Mouse (Mus musculus) heart, embryonic 14.5 days (tissue): ENCODE measurements around the gene 4930444G20Rik. TPM values are rescaled to one million over a fixed set of nuclear protein-coding genes. Genes with fewer than 3 reads are reported as not detected.
"Not testable (repeated sequence)": the region's sequence is repeated elsewhere in the genome, so short reads cannot be mapped to it uniquely, and the experiment has no call there.

ENCODE experiments used
- ATAC-seq: fragments of 200-750 bp; cut with Nextera tagmentation; 2 replicates; pipeline ENCODE4 v1.8.0; 2017; ENCODE audit warnings: low read depth, moderate TSS enrichment; ENCODE audit not compliant: insufficient number of reproducible peaks, insufficient read depth, low FRiP score
- H3K27ac ChIP-seq, 2 experiments: fragments of 200-500 bp in 1 of 2; fragments of 300-500 bp in 1 of 2; sonication (generic) in 1 of 2; replicated peaks in 1 of 2; 2 replicates each; pipeline ENCODE4 v1.5.1; 2012 to 2014; ENCODE audit warnings: low read depth in 2 of 2, low read length in 2 of 2, control low read depth in 1 of 2, mild to moderate bottlenecking in 1 of 2, mixed read lengths in 1 of 2; ENCODE audit not compliant: control insufficient read depth in 1 of 2, insufficient read depth in 1 of 2
- H3K27me3 ChIP-seq: fragments of 300-500 bp; sonication (generic); 2 replicates; pipeline ENCODE4 v1.6.1; 2014; ENCODE audit warnings: mild to moderate bottlenecking, low read length, control low read depth; ENCODE audit not compliant: control insufficient read depth, insufficient read depth
- H3K36me3 ChIP-seq: fragments of 300-500 bp; sonication (generic); 2 replicates; pipeline ENCODE4 v1.6.1; 2014; ENCODE audit warnings: mild to moderate bottlenecking, control low read depth, low read length, mixed read lengths; ENCODE audit not compliant: control insufficient read depth, insufficient read depth
- H3K4me1 ChIP-seq, 2 experiments: fragments of 200-500 bp in 1 of 2; fragments of 300-500 bp in 1 of 2; sonication (generic) in 1 of 2; 2 replicates each; pipeline ENCODE4 v1.6.1; 2012 to 2014; ENCODE audit warnings: low read length in 2 of 2, control low read depth in 1 of 2, mixed read lengths in 1 of 2; ENCODE audit not compliant: control insufficient read depth in 2 of 2, insufficient read depth in 2 of 2
- H3K4me2 ChIP-seq: fragments of 300-500 bp; sonication (generic); 2 replicates; pipeline ENCODE4 v1.6.1; 2014; ENCODE audit warnings: mild to moderate bottlenecking, low read length
- H3K4me3 ChIP-seq, 2 experiments: fragments of 200-500 bp in 1 of 2; fragments of 300-500 bp in 1 of 2; sonication (generic) in 1 of 2; 2 replicates each; pipeline ENCODE4 v1.5.1; 2012 to 2014; ENCODE audit warnings: low read length in 2 of 2, mild to moderate bottlenecking in 2 of 2, control low read depth in 1 of 2, low read depth in 1 of 2, moderate library complexity in 1 of 2; ENCODE audit not compliant: control insufficient read depth in 1 of 2, insufficient read depth in 1 of 2
- H3K9ac ChIP-seq: fragments of 300-500 bp; sonication (generic); 2 replicates; pipeline ENCODE4 v1.6.1; 2014; ENCODE audit warnings: mild to moderate bottlenecking, low read length
- H3K9me3 ChIP-seq: fragments of 300-500 bp; sonication (generic); 2 replicates; pipeline ENCODE4 v1.6.1; 2016; ENCODE audit warnings: low read length, control low read depth; ENCODE audit not compliant: control insufficient read depth
- WGBS: fragments of 180-500 bp; shearing (Covaris S2); extraction: QIAGEN DNeasy Blood & Tissue Kit; methylation state at CpG from one replicate; pipeline ENCODE4 v1.1.7; 2014; 5-methylcytosine and 5-hydroxymethylcytosine counted together
- polyA plus RNA-seq: library from polyadenylated mRNA; unstranded; fragments of >200 nt; fragmentation: Nextera tagmentation; extraction: Ambion mirVana; gene quantifications from 2 replicates; pipeline ENCODE4 v1.2.1, GENCODE M21; 2014

Gene 4930444G20Rik
- polyA plus RNA-seq, 1 experiment from 2014 or later, result not detected

- H3K9me3 ChIP-seq, result no peaks in the 10 kb centered on the region
- H3K9ac ChIP-seq, result no peak overlapping the region
- no peaks in the 10 kb centered on the region for H3K27me3 ChIP-seq
- no peak for ATAC-seq
- H3K36me3 ChIP-seq, result no peaks in the 10 kb centered on the region
- no peak overlapping the region for H3K4me3 ChIP-seq
- no peak overlapping the region for H3K27ac ChIP-seq
- H3K4me1 ChIP-seq, result no peaks in the 10 kb centered on the region; a peak in 2 of 4 replicates
- H3K4me2 ChIP-seq, result no peak overlapping the region
Observed at GRCm38 (mm10) chr10:22055308-22055707, 12.6 kb downstream of the 4930444G20Rik start.

- not testable (repeated sequence) for H3K9ac ChIP-seq, ATAC-seq, H3K4me1 ChIP-seq, H3K9me3 ChIP-seq, H3K4me2 ChIP-seq, H3K27ac ChIP-seq, H3K27me3 ChIP-seq, H3K36me3 ChIP-seq, H3K4me3 ChIP-seq
- 11% methylated on average over 3 of the region's 3 CpGs for WGBS
Observed at GRCm38 (mm10) chr10:22036256-22036655, 31.6 kb downstream of the 4930444G20Rik start.

- ATAC-seq, result no peak
- H3K9me3 ChIP-seq, result no peaks in the 10 kb centered on the region
- H3K4me3 ChIP-seq, result no peak overlapping the region
- no peaks in the 10 kb centered on the region for H3K36me3 ChIP-seq
- no peak overlapping the region for H3K9ac ChIP-seq
- no peaks in the 10 kb centered on the region for H3K4me1 ChIP-seq
- WGBS, result 9% methylated on average over 9 of the region's 9 CpGs
- H3K4me2 ChIP-seq, result no peak overlapping the region
- H3K27ac ChIP-seq, result no peak overlapping the region
- peaks cover 3% of the 10 kb centered on the region; the same call in 1 of the 2 replicates for H3K27me3 ChIP-seq
Observed at GRCm38 (mm10) chr10:22034303-22034702, 33.6 kb downstream of the 4930444G20Rik start.

- H3K4me3 ChIP-seq, result no peak overlapping the region
- H3K27ac ChIP-seq, result no peak overlapping the region
- H3K4me2 ChIP-seq, result no peak overlapping the region
- ATAC-seq, result no peak
- no peaks in the 10 kb centered on the region for H3K27me3 ChIP-seq
- H3K4me1 ChIP-seq, result no peaks in the 10 kb centered on the region
- H3K9ac ChIP-seq, result no peak overlapping the region
- 89% methylated on average over 4 of the region's 4 CpGs for WGBS
- no peaks in the 10 kb centered on the region for H3K9me3 ChIP-seq
- H3K36me3 ChIP-seq, result no peaks in the 10 kb centered on the region
Observed at GRCm38 (mm10) chr10:22018618-22019017, 49.3 kb downstream of the 4930444G20Rik start.

- no peak for ATAC-seq
- no peaks in the 10 kb centered on the region for H3K27me3 ChIP-seq
- no peaks in the 10 kb centered on the region for H3K36me3 ChIP-seq
- H3K9me3 ChIP-seq, result no peaks in the 10 kb centered on the region
- no peak overlapping the region for H3K9ac ChIP-seq
- H3K4me1 ChIP-seq, result no peaks in the 10 kb centered on the region
- no peak overlapping the region for H3K4me3 ChIP-seq
- no peak overlapping the region for H3K27ac ChIP-seq
- WGBS, result 63% methylated on average over 16 of the region's 16 CpGs
- H3K4me2 ChIP-seq, result no peak overlapping the region
Observed at GRCm38 (mm10) chr10:22017469-22018159, 50.3 kb downstream of the 4930444G20Rik start.

Other genes starting within 250 kb of the 4930444G20Rik start
- gene Sgk1, start 185.9 kb downstream of the 4930444G20Rik start, polyA plus RNA-seq, result 26.2 and 29.1 TPM in 2 replicates
- gene E030030I06Rik, start 81.2 kb upstream of the 4930444G20Rik start, polyA plus RNA-seq, result 12.9 and 20.7 TPM in 2 replicates
- 1.6 and 2.7 TPM in 2 replicates for gene Raet1e, start 90.5 kb upstream of the 4930444G20Rik start, polyA plus RNA-seq
- 0.19 and 0.75 TPM in 2 replicates for gene H60b, start 90.5 kb upstream of the 4930444G20Rik start, polyA plus RNA-seq